Mouse (Mus musculus) ovary, adult 2 months (tissue): ENCODE results near the gene Bcl6b. TPM values are rescaled to one million over a fixed set of nuclear protein-coding genes. Genes with fewer than 3 reads are reported as not detected.

Experiments
- polyA plus RNA-seq: library from polyadenylated mRNA; depleted of rRNA; stranded (reverse); fragments of >200 nt; gene quantifications from 2 replicates; pipeline ENCODE4 v1.2.3, GENCODE M21; 2012; rRNA removed

Gene Bcl6b
- 7.9 and 11.3 TPM in 2 replicates for polyA plus RNA-seq

DNA sequence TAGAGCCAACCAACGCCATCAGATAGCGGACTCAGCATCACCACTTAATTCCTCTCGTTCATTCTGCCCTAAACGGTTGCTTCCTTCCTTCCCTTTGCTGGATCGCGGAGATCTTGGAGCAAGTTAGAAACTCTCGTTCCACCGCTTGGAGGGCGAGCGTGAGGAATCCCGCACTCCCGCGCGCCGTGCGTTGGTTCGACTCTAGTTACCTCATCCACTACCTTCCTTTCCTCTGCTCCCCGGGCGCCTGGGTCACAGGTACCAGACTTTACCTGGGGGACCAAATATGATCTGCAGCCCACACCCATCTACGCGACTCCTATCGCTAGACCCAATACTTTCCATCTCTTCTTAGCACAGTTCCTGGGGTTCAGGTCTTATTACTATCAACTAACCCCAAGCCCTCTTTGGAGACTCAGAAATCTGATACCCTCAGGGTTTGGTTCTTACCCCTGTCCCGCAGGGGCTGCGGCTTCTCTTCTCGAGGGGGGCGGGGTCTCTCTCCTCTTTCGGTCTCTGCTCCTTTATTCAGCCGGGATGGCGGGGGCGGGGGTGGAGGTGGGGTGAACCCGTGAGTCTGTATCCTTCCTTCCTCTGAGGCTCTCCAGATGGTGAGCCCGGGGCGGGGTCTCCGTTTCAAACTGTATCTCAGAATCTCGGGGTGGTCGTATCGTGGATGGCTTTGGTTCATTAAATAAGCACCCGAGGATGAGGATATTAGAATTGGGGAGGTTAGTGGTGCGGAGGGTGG is at the start of gene Bcl6b:
Gene Bcl6b (minus strand): TSS at position 539 of the 751 bp plus-strand sequence.

DNA sequence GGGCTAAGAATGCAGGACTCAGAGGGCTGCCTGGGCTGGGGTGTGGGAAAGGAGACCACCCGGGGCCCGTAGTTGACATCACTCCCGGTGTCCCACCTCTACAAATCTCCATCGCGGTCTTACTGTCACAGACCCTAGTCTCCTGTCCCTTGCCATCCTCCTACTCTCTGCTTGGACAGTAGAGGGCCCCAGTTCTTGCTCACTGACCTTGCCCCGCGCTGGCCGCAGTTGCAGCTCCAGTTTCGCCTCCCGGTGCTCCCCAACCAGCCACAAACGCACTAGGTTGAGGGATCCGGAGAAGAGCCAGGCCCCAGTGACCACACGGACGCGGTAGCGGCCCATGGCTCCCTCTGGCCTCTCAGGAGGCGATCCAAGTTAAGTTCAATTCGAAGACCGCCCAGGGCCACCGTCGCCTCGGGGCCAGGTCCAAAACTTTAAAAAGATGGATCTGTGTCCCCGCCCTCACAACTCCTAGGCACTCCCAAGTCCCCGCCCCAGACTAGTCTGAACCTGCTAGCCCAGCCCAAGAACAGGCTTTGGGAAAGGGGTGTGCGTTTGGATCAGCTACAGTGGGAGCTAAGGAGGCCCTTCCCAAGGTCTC is 25.4 kb upstream of the Bcl6b start, which contains the start of gene Alox12:
Gene Alox12 (minus strand): TSS at position 423 of the 601 bp plus-strand sequence.

DNA sequence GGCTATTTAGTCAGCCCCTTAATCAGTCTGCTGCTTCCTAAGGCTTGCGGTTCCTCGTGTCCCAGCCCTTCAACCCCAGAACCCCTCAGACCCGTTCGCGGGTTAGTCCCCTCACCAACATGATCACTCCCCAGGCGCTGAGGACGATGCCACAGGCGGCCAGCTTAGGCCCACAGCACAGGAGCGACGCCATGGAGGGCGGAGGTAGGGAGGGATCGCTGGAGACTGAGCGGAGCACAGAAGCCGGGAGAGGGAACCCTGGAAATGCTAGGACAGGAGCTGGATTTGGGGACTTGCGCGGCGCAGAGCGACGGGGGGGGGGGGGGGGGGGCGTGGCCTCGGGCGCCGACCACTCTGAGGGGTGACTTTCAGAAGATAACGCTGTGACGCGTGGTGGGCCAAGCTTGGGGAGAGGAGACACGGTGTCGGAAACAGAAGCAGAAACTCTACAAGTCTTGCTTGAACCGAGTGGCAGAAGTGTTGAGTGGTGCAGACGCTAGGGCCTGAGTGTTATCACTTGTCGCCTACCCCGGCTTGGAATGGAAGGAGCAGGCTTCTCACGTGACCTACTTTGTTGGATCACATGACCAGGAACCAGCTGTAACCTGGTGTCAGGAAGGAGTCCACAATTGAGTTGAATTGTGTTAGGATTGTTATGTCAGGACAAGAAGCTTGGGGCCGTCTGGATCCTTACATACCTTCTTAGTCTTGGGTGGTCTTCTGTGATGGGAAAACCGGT is 10.1 kb upstream of the Bcl6b start, which contains the start of the genes Gm21988 and Rnasek:
Gene Gm21988 (minus strand): TSS at position 290 of the 739 bp plus-strand sequence.
Gene Rnasek (minus strand): TSS at position 302 of the 739 bp plus-strand sequence.

DNA sequence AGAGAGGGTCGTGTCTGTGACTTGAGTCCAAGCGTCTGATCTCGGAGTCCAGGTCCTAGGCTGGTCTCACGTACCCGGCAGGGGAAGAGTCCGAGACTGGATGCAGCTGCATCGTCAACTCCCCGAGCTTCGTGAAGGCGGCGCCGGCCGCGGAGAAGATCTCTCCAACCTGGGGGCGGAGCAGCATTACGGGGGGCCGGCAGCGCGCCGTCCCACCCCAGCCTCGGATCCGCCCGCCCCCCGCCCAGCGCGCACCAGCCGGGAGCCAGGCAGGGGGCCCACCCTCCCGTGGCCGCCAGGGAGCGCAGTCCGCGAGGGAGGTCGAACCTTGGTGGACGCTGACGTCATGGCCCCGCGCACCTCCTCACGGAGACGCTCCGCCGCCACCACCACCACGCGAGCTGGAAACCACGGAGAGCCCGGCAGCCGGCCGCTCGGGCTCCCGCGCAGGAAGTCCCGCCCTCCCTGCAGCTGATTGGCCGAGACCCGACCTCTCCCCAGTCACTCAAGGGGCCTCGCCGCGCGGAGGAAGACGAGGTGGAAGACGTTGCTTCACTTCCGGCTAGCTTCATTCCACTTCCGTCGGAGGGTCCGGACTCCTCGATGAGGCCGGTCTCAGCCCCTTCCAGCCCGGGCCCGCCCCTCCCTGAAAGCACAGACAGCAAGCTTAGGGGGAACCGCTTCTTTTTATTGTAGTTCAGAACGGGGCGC is 8.0 kb upstream of the Bcl6b start, which contains the start of gene 0610010K14Rik:
Gene 0610010K14Rik (minus strand): TSS at position 458 of the 711 bp plus-strand sequence.

DNA sequence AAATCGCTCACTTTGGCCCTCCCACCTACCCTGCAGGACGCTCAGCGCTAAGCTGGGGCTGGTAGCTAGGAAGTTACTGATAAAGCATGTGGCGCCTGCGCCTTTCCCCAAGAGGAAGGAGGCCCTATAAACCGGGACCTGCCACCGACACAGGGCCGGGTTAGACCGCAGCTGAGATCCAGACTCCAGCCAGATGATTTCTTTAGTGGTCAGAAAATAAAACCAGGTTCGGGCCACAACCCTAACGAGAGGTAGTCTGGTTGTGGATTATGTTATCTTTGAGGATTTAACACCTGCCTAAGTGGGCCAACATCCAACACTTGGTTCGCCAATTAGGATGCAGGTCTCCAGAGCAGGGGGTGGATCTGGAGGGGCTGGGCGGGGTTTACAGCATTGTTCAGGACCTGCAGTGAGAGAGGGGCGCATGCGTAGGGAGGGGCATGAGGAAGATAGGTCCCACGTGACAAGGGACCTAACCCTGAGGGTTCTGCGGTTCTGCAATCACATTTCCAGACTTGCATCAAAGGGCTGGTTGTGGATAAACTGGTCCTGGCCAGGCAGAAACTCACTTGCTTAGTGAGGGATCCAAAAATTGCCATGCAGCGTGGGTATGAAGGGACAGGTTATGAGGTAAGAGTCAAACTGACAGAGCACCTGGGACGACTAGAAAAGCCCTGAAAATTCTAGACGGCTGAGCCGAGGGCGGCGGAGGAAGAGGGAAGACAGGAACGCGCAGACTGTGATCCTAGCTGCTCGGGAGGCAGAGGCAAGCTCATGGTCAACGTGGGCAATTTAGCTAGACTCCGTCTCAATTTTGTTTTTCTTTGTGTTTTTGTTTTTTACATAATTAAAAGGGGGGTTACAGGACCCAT is 8.6 kb downstream of the Bcl6b start, which contains the start of gene Slc16a13:
Gene Slc16a13 (minus strand): TSS at position 334 of the 872 bp plus-strand sequence.

DNA sequence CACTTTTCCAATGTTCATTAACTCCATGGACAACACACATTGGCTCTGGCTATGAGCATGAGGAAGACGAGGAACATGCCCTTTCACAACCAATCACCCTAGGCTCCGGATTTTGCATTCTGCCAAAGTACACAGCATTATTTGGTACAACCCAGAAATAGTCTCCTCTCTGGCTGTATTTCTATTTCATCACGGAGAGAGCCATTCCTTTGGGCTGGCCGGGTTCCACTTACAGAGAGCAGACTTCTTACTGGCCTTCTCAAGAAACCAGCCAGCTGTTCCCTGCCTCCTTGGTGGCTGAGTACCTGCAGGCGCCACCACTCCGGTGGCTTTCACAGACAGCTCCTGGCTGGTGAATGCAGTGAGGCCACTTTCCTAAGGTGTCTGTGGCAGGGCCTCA is 17.2 kb downstream of the Bcl6b start, which contains the start of gene Slc16a11:
Gene Slc16a11 (plus strand): TSS at position 330 of the 400 bp plus-strand sequence.

Other genes with a start within 250 kb of the Bcl6b start
- gene Ctdnep1, start 248.6 kb downstream of the Bcl6b start, polyA plus RNA-seq, result 99.3 and 120 TPM in 2 replicates
- 60.0 and 74.1 TPM in 2 replicates for gene Elp5, start 247.3 kb downstream of the Bcl6b start, polyA plus RNA-seq
- 406 and 430 TPM in 2 replicates for gene Gabarap, start 238.7 kb downstream of the Bcl6b start, polyA plus RNA-seq
- 18.6 and 19.8 TPM in 2 replicates for gene Phf23, start 234.0 kb downstream of the Bcl6b start, polyA plus RNA-seq
- gene Dvl2, start 229.2 kb downstream of the Bcl6b start, polyA plus RNA-seq, result 30.5 and 32.6 TPM in 2 replicates
- 70.9 and 79.8 TPM in 2 replicates for gene Acadvl, start 214.4 kb downstream of the Bcl6b start, polyA plus RNA-seq
- gene Dlg4, start 212.9 kb downstream of the Bcl6b start, polyA plus RNA-seq, result 35.0 and 35.2 TPM in 2 replicates
- gene Asgr1, start 175.7 kb downstream of the Bcl6b start, polyA plus RNA-seq, result 4.9 and 5.0 TPM in 2 replicates
- 2.4 and 2.6 TPM in 2 replicates for gene Asgr2, start 137.2 kb downstream of the Bcl6b start, polyA plus RNA-seq
- gene Mgl2, start 99.5 kb downstream of the Bcl6b start, polyA plus RNA-seq, result 6.0 and 6.3 TPM in 2 replicates
- gene Clec10a, start 73.6 kb downstream of the Bcl6b start, polyA plus RNA-seq, result 6.2 and 8.4 TPM in 2 replicates
- gene Slc16a11, start 17.0 kb downstream of the Bcl6b start, polyA plus RNA-seq, result 33.1 and 52.2 TPM in 2 replicates
- 13.6 and 14.5 TPM in 2 replicates for gene Slc16a13, start 8.7 kb downstream of the Bcl6b start, polyA plus RNA-seq
- gene 0610010K14Rik, start 8.1 kb upstream of the Bcl6b start, polyA plus RNA-seq, result 74.4 and 91.7 TPM in 2 replicates
- gene Gm21988, start 10.0 kb upstream of the Bcl6b start, polyA plus RNA-seq, result 7.1 and 9.5 TPM in 2 replicates
- 168 and 203 TPM in 2 replicates for gene Rnasek, start 10.0 kb upstream of the Bcl6b start, polyA plus RNA-seq
- gene Alox12, start 25.6 kb upstream of the Bcl6b start, polyA plus RNA-seq, result 6.0 and 6.8 TPM in 2 replicates
- 15.1 and 21.8 TPM in 2 replicates for gene Alox12e, start 92.8 kb upstream of the Bcl6b start, polyA plus RNA-seq
- 24.3 and 28.5 TPM in 2 replicates for gene Alox15, start 122.2 kb upstream of the Bcl6b start, polyA plus RNA-seq
- 32.7 and 36.4 TPM in 2 replicates for gene Pelp1, start 180.2 kb upstream of the Bcl6b start, polyA plus RNA-seq
- 35.9 and 49.5 TPM in 2 replicates for gene Arrb2, start 202.8 kb upstream of the Bcl6b start, polyA plus RNA-seq
- gene Med11, start 222.1 kb upstream of the Bcl6b start, polyA plus RNA-seq, result 21.2 and 24.3 TPM in 2 replicates
- gene Zmynd15, start 229.6 kb upstream of the Bcl6b start, polyA plus RNA-seq, result 8.7 and 9.5 TPM in 2 replicates
- 37.7 and 41.1 TPM in 2 replicates for gene Cxcl16, start 230.2 kb upstream of the Bcl6b start, polyA plus RNA-seq